Mouse (Mus musculus) urinary bladder, postnatal 14 days (tissue): ENCODE measurements around the gene Abr.

Source experiments
- DNase-seq: peaks from one replicate; pipeline ENCODE4 v3.0.0; 2021; ENCODE audit warnings: low spot score

Abr gene

DNA sequence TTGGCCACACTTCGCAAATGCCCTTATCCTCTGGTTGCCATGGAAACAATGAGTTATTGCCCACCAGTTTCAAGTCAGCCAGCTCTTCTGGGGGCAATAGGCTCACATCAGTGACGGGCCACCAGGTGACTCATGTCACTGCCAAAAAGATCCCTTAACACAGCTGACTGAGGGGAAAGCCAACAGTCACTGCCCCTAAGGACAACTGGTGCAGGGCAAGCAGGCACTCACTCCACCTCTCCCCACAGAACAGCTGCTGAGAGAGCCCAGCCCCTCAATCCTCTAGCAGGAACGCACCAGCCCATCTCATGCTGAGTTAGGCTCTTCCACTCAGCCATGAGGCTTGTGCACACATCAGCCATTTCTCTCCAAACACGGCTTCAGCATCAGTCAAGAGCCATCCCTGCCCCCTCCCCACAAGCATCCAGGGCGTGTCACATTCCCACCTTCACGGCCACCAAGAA, 128.3 kb downstream of the Abr start:
- DNase-seq, result no peak

DNA sequence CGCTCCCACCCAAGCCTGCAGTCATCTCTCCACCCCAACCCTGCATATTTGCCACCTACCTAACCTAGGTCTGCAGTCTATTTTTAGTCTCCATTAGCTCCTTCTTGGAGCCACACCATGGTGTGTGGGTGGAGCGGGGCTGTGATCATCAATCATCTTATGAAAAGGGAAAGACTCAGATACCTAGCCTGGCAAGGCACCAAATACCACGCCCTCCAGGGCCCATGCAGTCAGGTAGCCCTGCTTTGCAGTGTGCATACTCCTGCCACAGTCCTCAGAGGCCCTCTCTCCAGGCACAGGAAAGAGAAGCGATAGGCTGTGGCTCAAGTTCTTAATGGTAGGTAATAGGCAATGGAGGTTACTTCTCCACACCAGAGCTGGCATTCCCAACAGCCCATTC, 128.9 kb downstream of the Abr start:
- peak; percentile 44 for DNase-seq

DNA sequence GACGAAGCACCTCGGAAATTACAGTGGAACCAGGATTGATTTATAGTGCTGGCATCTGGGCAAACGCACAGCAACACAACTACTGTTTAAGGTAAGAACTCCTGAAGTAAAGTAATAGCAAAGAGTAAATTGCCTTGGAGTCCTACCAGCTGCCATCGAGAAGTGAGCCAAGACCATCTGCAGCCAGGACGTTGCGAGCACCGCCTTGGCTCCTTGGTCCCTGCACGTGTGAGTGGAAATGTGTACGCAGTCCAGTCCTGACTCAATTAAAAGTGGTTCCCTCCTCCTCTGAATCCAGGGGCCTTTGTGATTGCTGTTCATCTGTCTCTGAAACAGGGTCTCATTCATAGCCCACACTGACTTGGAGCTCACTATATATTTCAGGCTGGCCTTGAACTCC, 130.3 kb downstream of the Abr start:
- no peak for DNase-seq

DNA sequence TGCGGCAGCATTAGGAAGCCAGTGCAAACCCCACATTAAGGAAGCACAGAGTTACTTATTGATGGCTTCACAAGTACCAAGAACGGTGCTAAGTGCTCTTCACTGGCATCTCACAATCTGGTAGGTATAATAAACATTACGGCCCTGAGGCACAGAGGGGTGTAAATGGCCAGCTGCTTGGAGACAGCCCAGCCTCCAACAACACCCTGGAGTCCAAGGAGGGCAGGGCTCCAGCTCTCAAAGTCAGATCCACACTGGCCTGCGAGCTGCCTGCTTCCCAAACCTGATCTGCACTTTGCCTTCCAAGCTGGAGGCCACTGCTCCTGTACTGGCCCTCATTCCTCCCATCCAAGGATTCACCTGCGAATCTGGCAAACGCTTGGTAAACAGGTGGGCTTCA, 132.7 kb downstream of the Abr start:
- no peak for DNase-seq

DNA sequence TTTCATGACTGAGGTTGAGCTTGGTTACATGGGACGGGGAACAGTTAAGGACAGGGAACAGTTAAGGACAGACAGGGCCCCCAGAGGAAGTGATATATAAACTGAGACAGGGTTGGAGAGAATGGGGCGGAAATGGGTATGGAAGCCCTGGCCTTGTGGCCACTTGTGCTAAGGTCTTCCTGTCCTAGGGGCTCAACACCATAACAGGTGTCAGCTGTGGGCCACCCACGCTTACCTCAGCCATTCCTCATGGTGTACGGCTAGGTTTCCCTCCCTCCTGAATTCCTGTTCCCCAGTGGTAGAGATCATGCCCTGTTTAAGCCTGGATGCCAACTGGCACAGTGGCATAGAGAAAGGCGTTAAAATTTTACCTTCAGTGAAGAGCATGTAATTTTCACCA, 135.1 kb downstream of the Abr start:
- DNase-seq, result no peak

DNA sequence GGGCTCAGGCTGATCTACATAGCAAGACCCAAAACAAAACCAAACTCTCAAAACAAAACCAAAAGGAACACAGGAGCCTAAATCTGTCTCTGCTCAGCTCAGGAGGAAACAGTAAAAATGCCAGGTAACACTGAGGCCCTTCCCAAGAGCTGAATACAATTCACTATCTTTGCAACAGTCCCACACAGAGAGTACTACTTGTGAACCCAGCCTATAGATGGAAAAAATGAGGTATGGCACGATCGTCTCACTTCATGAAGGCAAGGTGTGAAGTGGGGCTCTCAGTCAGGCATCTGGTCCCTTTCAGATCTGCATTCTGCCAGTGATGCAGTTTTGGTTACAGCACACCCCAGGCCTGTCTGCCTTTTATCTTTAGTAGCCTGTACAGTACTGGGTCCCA, 138.1 kb downstream of the Abr start:
- DNase-seq, result no peak

DNA sequence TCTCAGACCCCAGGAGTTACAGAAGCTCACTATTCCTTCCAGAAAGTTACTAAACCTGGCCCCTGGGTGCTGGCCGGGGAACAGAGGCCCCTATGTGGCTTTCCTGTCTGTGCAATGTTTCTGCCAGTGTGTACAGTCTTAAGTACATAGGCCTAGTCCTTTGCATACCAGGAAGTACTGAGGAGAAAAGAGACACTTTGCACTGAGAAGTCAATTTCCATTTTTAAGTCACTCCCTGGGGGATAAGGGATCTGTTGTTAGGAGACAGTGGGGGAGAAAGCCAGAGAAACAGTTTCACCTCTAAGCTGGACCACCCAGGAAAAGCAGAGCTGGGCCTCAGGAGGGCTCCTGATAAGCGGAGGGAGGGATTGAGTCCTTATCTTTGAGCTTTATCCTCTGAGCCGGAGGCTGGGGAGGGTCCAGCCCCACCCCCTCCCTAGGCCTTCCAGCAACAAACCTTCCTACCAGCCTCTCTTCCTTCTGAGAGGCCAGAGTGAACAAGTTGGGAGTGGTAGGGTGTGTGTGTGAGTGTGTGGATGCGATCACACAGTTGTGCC, 138.9 kb downstream of the Abr start:
- no peak for DNase-seq

DNA sequence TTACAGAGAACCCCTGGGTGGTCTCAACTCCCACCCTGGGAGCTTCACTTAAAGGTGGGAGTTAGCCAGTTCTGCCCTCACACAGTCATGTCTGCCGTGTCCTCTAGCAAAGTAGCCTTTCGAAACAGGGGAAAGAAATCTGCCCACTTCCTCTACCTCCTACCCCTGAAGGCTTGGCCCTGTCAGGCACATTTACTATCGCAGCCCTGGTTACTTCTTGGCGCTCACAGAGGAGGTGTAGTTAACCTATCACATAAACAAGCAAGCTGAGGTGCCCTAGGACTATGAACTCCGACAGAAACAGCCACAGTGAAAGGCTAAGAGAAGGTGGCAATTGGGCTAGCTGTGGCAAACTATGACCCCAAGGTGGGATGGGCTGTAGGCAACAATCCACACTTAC, 139.4 kb downstream of the Abr start:
- DNase-seq, result no peak

DNA sequence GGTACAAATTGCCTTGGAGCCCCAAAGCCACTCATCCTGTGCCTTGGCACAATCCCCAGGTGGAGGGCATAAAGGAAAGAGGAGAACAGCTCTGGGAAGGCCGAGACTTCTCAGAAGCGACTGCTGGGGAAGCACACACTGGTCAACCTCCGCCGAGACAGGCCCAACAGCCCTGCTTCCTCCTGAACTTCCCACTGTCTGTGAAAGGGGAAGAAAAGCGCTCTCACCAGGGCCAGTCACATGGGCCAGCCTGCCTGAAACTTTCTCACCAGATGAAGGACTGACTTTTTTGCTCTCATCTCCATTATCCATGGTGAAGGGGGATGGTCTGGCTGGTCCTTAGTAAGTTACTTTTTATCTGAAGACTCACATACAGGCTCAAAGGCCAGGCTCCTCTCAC, 139.9 kb downstream of the Abr start:
- DNase-seq, result no peak

DNA sequence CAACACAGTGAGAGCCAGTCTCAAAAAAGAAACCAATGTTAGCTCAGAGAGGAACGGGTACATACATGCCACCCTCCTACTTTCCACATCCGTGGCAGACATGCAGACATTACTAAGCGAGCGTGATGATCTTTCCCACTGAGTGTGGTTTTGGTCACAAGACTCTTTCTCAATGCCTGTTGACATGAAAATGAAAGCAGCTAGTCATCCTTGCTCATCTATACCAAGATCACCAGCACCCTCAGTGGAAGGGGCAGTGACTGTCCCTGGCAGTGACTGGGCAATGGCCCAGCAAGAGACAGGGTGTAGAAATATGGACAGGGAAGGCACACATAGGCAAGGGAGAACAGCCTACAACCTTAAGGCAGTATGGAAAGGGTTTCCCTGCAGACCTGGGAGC, 142.4 kb downstream of the Abr start:
- DNase-seq, result no peak

DNA sequence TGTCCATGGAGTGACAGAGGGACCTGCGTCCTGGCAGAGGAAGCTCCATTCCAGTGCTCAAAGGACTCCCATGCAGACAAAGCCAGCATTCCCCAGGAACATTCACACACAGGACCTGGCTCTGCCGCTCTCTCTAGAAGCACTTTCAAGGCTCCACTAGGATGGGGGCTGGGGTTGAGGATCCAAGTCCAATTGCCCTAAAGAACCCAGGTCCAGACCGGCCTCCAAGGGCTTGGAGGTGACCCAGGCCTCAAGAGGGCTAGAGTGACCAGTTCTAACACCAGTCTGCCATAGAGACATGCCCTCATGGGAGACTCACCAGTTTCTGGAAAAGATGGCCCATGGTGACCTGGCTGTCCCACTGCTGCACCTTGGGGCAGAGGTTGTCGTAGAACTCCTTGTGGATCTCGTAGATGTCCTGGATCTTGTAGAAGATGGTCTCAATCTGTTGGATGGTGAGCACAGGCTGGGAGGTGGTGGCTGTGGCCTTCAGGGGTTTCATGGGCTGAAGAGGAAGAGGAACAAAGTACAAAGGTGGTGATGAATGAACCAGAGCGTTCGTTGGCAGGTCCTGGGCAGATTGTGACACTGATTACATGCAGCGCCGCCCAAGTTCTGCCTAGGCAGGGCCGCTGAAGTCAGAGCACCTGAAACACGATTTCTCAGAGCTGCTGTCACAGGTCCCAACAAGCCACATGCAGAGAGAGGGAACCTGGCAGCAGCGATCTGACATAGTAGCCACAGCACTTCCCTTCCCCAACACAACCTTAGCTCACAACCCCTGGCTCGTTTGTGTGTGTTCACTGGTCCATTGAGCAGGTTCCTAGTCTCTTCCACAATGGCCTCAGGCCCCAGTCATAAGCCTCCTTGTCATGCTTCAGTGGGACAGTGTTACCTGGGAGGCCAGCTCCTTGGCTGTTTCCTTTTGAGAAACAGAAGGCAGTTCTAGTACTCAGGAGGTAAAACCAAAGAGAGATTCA, 143.1 kb downstream of the Abr start:
- DNase-seq, result peak; percentile 58

DNA sequence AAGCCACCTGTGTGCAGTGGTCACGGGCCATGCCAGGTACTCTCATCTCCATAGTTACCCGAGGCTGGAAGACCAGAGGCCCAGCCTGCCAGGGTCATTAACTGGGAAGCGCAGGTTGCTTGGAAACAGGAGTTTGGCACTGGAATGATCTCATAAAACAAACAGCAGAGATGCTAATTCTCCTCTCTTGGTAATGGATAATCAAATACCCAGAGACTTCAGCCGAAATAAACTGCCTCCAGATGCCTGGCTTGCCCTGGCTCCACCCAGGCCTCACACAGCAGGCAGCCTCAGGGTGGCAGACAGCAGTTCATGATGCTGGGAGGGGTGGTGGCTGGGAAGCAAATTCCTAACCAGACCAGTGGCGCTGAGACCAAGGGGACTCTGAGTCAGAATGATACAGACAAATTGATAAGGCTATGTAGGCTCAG, 145.0 kb downstream of the Abr start:
- DNase-seq, result no peak

DNA sequence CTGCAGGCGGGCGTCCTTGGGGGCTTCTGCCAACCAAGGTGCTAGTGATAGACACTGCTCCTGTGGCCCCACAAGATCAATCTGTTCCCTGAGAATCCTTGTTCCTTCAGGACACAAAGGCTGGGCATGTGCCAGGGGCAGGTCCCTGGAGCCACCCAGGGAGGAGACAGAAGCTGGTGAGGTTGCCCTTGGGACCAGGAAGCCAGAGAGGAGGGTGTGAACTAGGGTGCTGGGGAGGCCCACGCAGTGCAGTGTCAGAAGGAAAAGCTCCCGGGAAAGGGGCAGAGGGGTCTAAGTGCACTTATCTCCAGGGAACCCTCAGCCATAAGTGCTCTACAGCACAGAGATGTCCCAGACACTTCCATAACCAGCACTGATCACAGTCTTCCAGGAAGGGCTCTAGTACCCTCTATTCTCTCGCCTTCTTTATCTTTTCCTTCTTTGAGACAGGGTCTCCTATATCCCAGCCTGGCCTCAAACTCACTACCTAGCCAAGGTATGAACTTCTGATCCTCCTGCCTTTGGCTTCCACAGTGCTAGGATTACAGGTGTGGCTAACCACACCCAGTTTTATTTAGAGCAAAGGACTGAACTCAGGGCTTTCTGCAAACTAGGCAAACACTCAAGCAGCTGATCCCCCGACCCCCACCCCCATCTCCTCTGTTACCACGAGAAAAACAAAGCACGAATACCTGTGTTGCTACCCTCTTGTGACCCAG, 145.6 kb downstream of the Abr start:
- DNase-seq, result no peak

DNA sequence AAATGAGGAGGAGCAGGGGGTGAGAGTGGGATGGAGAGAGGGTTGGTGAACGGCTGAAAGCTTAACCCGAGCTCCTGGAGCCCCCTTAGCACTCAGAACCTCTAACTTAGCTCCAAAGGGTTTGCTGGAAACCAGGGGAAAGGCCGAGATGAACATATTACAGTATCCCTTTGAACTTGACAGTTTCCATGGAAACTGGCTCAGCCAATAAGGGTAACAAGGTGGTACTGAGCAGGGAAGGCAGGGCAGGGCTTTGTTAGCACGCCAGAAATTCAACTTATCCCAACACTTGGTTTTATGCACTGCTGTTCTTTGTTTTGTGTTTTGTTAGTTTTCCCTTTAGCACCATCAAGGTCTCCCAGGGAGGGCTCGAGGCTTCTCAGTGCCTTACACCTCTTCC, 149.5 kb downstream of the Abr start:
- no peak for DNase-seq

DNA sequence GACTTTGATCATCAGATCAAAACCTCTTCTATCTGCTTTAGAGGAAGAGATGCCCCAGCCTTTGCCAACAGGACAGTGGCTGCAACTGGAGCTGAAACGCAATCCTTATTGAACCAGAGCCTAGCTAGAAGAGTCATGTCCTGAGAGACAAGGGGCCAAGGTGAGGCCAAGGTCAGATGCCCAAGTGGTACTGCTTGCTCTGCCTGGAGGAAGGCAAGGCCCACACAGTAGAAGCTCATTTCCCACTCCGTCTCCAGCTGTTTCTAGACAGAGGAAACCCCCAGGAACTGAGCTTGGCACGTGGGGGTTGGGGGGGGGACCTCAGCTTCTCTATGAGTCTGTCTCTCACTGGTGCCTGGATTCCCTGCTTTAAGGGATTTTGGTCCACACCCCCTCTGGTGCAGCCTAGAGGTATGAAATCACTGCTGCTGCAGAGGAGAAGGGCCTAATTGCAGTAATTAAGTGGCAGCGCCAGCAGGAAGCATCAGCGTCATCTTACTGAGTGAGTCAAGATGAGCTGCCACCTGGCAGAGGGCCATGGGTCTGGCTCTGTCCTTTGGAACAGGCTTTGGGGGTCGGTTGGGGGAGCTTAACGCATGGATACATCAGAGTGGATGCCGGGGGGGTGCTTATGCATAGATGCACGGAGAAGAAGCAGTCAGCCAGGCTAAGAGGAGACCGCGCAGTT, 152.7 kb downstream of the Abr start:
- no peak for DNase-seq

DNA sequence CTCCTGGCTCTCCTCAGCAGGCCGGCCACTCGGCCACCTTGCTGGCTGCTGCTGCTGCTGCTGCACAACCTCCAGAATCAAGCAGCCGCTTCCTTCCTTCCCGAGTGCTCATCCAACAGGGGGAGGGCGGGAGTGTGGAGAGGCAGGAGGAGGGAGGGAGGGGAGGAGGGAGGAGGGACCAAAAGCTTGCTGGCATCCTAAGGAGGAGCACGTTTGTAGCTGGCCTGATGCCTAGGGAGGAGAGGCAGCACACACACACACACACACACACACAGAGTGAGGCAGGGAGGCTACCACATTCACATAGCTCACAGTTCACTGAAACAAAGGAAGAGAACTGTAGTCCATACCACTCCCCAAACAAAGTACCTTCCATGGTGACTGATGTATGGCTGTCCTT, 153.8 kb downstream of the Abr start:
- peak; percentile 48 for DNase-seq

DNA sequence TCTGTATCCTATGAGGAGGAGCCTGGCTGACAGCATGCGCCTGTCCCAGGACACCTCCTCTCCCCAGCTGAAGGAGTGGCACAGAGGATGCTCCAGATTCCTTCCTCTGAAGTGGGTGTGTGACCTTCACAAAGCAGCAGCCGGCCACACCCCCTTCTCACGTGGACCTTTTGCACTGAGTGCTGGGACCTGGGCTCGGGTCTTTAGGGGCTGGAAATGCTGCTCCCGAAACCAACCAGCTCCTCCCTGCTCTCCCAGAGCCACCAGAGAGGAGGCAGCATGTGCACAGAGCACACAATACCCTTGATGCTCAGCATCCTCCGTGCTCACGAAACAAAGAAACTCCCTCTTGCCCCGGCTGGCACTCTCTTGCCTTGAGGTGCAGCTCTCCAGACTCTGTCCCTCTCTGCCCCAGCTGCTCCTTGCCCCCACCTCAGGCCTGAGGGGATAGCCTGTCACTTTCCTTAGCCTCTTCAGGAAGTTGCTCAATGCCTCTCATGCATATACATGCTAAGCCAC, 154.6 kb downstream of the Abr start:
- no peak for DNase-seq

DNA sequence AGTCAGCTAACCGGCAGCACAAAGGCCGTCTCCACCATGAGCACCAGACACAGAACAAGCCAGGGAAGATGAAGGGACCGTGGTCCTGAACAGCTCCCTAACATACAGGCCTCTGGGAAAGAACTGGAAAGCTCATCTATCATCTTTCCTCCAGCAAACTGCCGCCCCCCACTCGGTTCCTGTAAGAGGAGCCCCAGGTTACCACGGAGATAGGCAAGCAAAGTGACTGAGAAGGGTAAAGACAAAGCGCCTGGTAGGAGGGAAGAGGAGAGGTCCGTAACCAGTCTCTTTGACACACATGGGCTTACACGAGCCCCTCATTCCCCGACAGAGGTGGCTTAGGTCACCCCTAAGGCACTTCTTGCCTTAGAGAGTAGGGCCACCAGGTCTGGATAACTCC, 155.0 kb downstream of the Abr start:
- no peak for DNase-seq

DNA sequence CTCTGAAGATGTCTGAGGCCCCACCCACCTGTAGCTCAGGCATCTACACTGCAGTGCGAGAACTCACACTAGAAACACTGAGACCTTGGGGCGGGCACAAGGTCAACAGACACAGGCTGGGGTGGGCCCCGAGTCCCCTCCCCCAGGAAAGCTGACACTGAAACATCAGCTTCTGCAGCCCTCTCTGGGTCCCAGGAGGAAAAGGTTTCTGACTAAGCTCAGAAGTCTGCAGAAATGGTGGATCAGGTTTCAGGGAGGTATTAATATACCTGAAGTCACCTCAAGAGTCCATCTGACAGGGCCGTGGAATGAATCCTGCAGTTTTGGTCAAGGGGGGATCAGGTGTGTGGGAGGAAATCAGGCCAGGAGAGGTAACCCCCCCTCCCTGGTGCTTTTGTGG, 156.2 kb downstream of the Abr start:
- no peak for DNase-seq

DNA sequence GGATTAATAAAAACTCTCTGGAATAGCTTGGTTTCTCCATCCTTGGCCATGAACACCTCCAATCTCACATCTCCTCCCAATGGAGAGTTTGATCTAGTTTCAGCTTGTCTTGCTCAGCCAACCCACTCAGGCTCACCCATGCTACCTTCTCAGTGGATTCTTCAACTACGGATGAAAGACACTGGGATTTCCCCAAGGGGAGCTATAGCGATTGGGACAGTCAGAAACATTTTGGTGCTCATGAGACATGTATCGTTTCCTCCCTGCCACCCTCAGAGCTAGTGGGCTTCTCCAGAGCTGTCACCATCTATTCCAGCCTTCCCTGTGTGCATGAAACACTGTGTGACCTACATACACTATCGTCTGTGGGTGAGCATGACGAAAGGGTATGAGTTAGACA, 160.4 kb downstream of the Abr start:
- no peak for DNase-seq

DNA sequence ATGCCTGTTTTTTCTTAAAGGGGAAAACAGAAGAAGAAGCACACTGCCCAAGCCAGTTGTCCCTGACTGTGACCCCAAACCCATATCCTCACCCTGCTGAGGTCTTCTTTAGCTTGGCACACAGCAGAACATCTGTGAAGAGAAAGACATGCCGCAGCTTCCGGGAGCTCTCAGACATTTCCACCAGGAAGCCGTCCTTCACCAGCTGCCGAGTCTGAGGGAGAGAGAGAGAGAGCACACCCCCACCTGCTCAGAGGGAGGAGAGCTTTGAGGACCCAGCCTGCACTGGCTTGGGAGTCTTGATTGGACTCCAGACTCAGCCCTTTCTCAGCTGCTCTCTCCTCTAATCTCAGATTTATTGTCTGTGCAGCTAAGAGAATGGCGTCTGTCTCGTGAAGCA, 160.9 kb downstream of the Abr start:
- no peak for DNase-seq

DNA sequence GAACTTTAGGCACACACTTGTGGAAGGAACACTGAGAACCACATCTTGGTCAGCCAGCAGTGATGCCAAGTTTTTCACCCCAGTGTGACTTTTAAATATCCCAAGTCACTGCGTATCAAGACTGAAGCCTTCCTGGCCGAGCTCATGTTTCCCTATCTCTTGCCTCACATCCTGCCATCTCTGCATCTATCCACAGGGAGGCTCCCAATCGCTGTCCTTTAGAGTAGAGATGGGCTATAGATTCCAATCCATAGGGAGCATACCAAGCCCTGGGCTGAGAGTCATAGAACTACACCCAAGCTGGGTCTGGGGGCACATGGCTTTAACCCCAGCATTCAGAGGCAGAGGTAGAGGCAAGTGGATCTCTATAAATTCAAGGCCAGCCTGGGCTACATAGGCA, 162.6 kb downstream of the Abr start:
- DNase-seq, result no peak
